Mouse (Mus musculus) MEL-GATA-1-ER (cell line): ENCODE measurements around the gene Vmn1r177.
"Not testable (repeated sequence)": the region's sequence is repeated elsewhere in the genome, so short reads cannot be mapped to it uniquely, and the experiment has no call there.

Source experiments
- DNase-seq: peaks from one replicate; pipeline ENCODE4 v3.0.0-alpha.2; 2012; ENCODE audit warnings: low read depth; ENCODE audit errors: extremely low read depth

Vmn1r177 gene

DNA sequence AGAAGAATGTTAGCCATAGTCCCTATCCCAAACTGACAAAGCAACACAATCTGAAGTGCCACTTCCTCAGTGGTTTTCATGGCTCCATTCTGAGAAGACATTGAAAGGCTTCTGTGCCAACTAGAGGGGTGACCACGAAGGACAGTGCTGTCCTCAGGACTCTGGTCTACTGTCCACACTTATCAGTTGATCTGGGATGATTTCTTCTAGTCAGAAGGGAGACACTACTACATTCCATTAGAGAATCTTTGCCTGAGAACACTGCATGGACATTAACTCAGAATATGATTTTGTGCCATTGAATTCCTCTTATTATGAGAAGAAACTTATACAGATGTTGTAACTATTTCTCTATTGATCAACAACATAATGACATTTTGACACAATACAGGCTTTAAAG, at the start of gene Vmn1r177:
Vmn1r177 (minus strand) TSS at position 101 of the 400 bp plus-strand sequence.
- not testable (repeated sequence) for DNase-seq

DNA sequence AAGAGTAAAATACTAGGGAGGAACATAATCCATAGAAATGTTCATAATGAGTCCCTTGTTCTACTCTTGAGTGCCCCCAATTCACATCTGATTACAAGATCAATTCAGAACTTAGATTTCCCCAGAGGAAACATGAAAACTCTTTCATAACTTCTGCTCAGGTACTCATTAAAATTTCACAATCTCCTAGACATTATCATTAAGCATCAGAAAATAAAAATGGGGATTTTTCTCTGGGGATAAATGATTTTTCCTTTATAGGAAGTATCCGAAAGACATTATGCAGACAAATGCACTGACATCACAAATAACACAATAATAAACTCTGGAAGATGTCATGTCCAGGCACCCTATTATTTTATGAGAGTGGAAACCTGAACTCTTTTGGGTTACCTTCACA, 25.5 kb upstream of the Vmn1r177 start, which contains the start of gene Vmn1r178:
Vmn1r178 (plus strand) TSS at position 301 of the 400 bp plus-strand sequence.
- no peak for DNase-seq

DNA sequence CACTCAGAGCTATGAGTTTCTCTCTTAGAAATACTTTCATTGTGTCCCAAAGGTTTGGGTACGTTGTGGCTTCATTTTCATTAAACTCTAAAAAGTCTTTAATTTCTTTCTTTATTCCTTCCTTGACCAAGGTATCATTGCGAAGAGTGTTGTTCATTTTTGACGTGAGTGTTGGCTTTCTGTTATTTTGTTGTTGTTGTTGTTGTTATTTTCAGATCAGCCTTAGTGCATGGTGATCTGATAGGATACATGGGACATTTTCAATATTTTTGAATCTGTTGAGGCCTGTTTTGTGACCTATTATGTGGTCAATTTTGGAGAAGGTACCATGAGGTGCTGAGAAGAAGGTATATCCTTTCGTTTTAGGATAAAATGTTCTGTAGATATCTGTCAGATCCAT, 10.7 kb upstream of the Vmn1r177 start:
- not testable (repeated sequence) for DNase-seq

GRCm38 (mm10) chr7:23837272-23837671, 29.0 kb downstream of the Vmn1r177 start, which contains the start of gene Vmn1r176:
Gene Vmn1r176 (minus strand): TSS chr7:23837372.
- not testable (repeated sequence) for DNase-seq
